Mouse (Mus musculus) embryonic facial prominence, embryonic 10.5 days (tissue): Measurements from ENCODE around the gene Snrnp35. TPM values are rescaled to one million over a fixed set of nuclear protein-coding genes. Genes with fewer than 3 reads are reported as not detected.

Experiments
- DNase-seq: peaks from one replicate; pipeline ENCODE4 v3.0.0-alpha.2; 2017; ENCODE audit warnings: low spot score
- H3K27ac ChIP-seq: fragments of 300-500 bp; sonication (generic); replicated peaks from 2 replicates; pipeline ENCODE4 v1.5.1; 2016; ENCODE audit warnings: mild to moderate bottlenecking
- H3K27me3 ChIP-seq: fragments of 300-500 bp; sonication (generic); replicated peaks from 2 replicates; pipeline ENCODE4 v1.6.1; 2016; ENCODE audit warnings: low read depth, mild to moderate bottlenecking; ENCODE audit not compliant: poor library complexity, severe bottlenecking
- H3K36me3 ChIP-seq: fragments of 300-500 bp; sonication (generic); replicated peaks from 2 replicates; pipeline ENCODE4 v1.6.1; 2016; ENCODE audit warnings: mild to moderate bottlenecking, moderate library complexity
- H3K4me1 ChIP-seq: fragments of 300-500 bp; sonication (generic); 2 replicates; pipeline ENCODE4 v1.6.1; 2016
- H3K4me3 ChIP-seq: fragments of 300-500 bp; sonication (generic); 2 replicates; pipeline ENCODE4 v1.5.1; 2016; ENCODE audit warnings: mild to moderate bottlenecking, moderate library complexity
- H3K9me3 ChIP-seq: fragments of 300-500 bp; sonication (generic); 2 replicates; pipeline ENCODE4 v1.6.1; 2016; ENCODE audit warnings: mild to moderate bottlenecking
- WGBS: fragments of 180-500 bp; shearing (Covaris S2); methylation state at CpG from one replicate; pipeline ENCODE4 v1.1.7; 2016; 5-methylcytosine and 5-hydroxymethylcytosine counted together
- polyA plus RNA-seq: library from polyadenylated mRNA; unstranded; fragments of >200 nt; fragmentation: Nextera tagmentation; extraction: Ambion mirVana; gene quantifications from 2 replicates; pipeline ENCODE4 v1.2.1, GENCODE M21; 2016

Gene Snrnp35
- polyA plus RNA-seq, 1 experiment from 2014 or later, result 28.8 TPM

DNA sequence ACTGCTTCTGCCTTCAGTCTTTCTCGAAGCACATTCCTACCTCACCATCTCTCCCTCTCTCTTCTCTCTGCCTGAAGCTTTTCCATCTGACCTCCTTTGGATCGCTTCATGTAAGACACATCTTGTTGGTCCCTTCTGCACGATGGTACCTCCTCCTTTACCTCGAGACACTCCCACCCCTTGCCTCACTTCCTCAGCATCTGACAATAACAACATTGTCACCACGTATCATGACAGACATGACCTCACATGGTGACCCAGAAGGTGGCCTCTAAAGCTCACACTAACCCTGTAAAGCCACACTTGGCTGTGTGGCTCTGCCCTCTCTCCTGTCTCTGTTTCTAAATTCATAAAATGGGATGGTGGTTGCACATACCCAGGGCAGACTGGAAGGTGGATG lies 32.9 kb downstream of the Snrnp35 start:
- no peak for DNase-seq
- no peak overlapping the region for H3K4me3 ChIP-seq
- H3K9me3 ChIP-seq, result no peaks in the 10 kb centered on the region
- 74% methylated on average over 5 of the region's 5 CpGs for WGBS
- peaks cover 96% of the 10 kb centered on the region for H3K36me3 ChIP-seq
- no peak overlapping the region for H3K27ac ChIP-seq
- peaks cover 3% of the 10 kb centered on the region; the same call in 1 of the 2 replicates for H3K4me1 ChIP-seq
- H3K27me3 ChIP-seq, result no peaks in the 10 kb centered on the region

DNA sequence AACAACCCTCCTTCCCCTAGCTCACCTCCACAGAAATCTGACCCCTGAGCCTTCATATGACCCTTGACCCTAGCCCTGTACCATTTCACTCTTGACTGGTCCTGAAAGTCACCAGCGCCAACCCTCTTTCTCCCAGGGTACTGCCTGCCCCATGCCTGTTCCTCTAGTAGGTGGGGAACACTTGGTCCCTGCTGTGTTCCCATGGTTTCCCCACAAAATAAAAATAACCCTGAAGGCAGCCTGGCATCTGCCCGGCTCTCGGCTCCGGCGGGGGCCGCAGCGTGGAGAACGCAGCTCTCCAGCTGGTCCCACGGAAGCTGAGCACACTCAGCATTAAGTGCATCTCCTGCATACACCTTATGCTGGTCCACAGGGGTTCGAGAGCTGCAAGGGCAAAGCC lies 35.7 kb downstream of the Snrnp35 start:
- DNase-seq, result no peak
- H3K36me3 ChIP-seq, result peaks cover 91% of the 10 kb centered on the region
- H3K4me3 ChIP-seq, result no peak overlapping the region
- 0 out of 2 replicates have a peak, but pooled peaks cover 3% of the 10 kb centered on the region for H3K9me3 ChIP-seq
- H3K27ac ChIP-seq, result no peak overlapping the region
- H3K4me1 ChIP-seq, result peaks cover 3% of the 10 kb centered on the region; the same call in 1 of the 2 replicates
- 86% methylated on average over 10 of the region's 10 CpGs for WGBS
- H3K27me3 ChIP-seq, result no peaks in the 10 kb centered on the region

DNA sequence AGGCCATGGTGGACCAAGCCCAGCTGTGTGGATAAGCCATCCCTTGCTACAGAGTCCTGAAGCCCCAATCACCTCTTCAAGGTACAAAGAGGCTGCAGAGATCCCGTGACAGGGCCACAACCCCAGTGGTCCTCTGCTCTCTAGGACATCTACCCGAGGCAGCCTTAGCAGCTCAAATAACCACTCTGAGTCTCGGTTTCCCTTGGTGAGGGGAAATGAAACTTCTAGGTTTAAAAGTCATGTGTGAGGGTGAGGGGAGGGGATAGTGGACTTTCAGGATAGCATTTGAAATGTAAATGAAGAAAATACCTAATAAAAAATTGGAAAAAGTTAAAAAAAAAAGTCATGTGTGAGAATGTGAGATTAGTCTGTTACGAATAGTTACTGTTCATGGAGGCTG lies 38.7 kb downstream of the Snrnp35 start:
- no peaks in the 10 kb centered on the region for H3K27me3 ChIP-seq
- peaks cover 91% of the 10 kb centered on the region for H3K36me3 ChIP-seq
- peaks cover 3% of the 10 kb centered on the region; the same call in 1 of the 2 replicates for H3K4me1 ChIP-seq
- no peak overlapping the region for H3K4me3 ChIP-seq
- 0 out of 2 replicates have a peak, but pooled peaks cover 4% of the 10 kb centered on the region for H3K9me3 ChIP-seq
- 91% methylated on average over 4 of the region's 4 CpGs for WGBS
- DNase-seq, result no peak
- H3K27ac ChIP-seq, result no peak overlapping the region

DNA sequence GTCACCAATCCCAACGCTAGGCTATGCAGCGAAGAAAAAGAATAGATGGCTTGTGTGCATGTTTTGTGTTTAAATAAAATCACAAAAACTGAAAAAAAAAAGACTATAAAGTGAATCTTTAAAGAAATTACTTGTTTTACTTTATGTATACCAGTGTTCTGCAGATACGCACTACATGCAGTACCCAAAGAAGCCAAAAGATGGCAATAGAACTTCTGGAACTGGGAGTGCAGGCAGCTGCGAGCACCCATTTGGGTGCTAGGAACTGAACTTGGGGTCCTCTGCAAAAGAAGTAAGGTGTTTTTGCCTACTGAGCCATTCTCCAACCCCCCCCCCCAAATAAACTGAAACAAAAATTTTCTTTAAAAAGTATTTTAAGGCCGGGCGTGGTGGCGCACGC lies 40.1 kb downstream of the Snrnp35 start:
- DNase-seq, result no peak
- Histone ChIP-seq H3K9me3 (0 out of 2 replicates have a peak, but pooled peaks cover 4% of the 10 kb centered on the region), H3K4me1 (peaks cover 4% of the 10 kb centered on the region), H3K27me3 (no peaks in the 10 kb centered on the region), H3K36me3 (peaks cover 81% of the 10 kb centered on the region), H3K4me3 (no peak overlapping the region), H3K27ac (no peak overlapping the region)
- WGBS, result 96% methylated on average over 8 of the region's 8 CpGs

DNA sequence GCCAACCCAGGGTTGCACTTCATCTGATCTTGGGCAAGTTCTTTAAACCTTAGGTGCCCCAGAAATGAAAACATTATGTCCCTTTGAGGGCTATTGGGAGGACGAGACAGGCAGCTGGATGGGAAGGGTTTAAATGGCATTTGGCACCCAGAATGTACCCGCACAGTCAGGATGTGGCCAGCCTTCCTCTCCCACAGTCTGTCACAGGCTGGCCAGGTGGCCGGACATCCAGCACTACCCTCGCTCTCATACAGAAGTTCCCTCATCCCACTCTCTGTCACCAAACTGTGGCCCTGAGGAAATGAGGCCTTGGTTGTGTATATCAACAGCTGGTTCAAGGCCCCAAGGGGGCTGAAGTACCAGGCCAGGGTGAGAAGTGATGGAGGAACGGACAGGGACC lies 42.0 kb downstream of the Snrnp35 start:
- 0 out of 2 replicates have a peak, but pooled peaks cover 4% of the 10 kb centered on the region for H3K9me3 ChIP-seq
- no peak for DNase-seq
- 91% methylated on average over 5 of the region's 5 CpGs for WGBS
- H3K4me3 ChIP-seq, result no peak overlapping the region
- H3K27ac ChIP-seq, result no peak overlapping the region
- H3K36me3 ChIP-seq, result peaks cover 63% of the 10 kb centered on the region
- H3K27me3 ChIP-seq, result no peaks in the 10 kb centered on the region
- H3K4me1 ChIP-seq, result peaks cover 20% of the 10 kb centered on the region

DNA sequence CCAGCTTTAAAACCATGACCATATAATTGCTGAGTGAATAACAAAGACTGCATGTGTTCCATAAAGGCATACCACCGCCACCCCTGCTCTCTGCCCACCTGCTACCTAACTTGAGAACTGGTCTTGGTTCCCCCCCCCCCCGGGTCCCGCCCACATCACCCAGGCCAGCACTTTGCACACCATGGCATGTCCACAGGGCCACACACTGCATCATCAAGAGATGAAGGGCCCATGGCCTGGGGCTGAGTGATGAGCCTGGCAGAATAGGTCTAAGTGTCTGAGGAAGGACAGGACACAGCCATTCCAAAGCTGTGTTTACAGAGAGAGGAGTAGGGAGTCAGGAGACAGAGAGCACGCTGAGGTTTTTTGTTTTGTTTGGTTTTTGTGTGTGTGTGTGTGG lies 45.4 kb downstream of the Snrnp35 start:
- no peak for DNase-seq
- Histone ChIP-seq H3K27ac (peak overlapping the region; percentile 58), H3K9me3 (0 out of 2 replicates have a peak, but pooled peaks cover 4% of the 10 kb centered on the region), H3K4me3 (peak overlapping the region; percentile 90), H3K27me3 (no peaks in the 10 kb centered on the region), H3K4me1 (peaks cover 48% of the 10 kb centered on the region), H3K36me3 (peaks cover 34% of the 10 kb centered on the region)
- 69% methylated on average over 4 of the region's 4 CpGs for WGBS

DNA sequence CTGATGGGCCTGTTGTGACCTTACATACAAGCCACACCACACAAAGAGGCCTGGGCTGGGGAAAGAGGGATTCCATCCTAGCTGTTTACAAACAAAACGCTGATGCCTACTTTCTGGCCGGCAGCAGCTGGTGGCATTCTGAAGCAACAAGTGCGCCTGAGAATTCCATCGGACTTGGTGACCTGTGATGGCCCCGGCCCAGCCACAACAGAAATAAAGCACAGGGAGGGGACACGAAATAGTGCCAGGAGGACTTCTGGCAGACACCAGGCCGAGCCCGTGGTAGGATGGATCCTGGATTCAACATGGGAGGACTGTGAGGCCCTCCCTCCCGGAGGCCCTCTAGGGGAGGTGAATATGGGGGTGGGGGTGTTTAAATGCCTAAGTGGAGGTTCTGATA lies 45.9 kb downstream of the Snrnp35 start:
- 48% methylated on average over 9 of the region's 9 CpGs for WGBS
- H3K36me3 ChIP-seq, result peaks cover 30% of the 10 kb centered on the region
- H3K27me3 ChIP-seq, result no peaks in the 10 kb centered on the region
- peak overlapping the region; percentile 58 for H3K27ac ChIP-seq
- H3K4me1 ChIP-seq, result peaks cover 51% of the 10 kb centered on the region
- no peaks in the 10 kb centered on the region for H3K9me3 ChIP-seq
- DNase-seq, result no peak
- peak overlapping the region; percentile 90 for H3K4me3 ChIP-seq

DNA sequence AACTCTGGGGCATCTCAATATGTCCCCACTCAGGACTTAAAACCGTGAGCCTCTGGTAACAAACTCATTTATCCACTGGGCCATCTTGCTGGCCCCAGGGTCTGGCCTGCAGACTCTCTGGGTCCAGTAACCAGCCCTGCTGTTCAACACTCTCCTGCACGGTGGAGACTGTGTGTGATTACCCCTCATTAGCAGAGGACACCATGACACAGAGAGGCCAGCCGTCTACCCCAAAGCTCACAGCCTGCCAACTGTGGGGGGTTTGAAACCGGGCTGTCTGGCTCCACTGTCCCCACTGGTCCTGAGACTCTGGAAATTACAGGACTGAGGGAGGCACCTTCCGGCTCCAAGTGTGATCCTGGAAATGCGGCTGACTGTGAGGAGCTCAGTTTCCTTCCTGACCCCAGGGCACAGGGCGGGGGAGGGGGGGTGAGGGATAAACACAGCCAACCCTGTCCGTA lies 46.3 kb downstream of the Snrnp35 start:
- Histone ChIP-seq H3K27me3 (no peaks in the 10 kb centered on the region), H3K9me3 (no peaks in the 10 kb centered on the region), H3K4me1 (peaks cover 51% of the 10 kb centered on the region), H3K4me3 (peak overlapping the region; percentile 90), H3K27ac (peak overlapping the region; percentile 58), H3K36me3 (peaks cover 26% of the 10 kb centered on the region)
- WGBS, result 24% methylated on average over 8 of the region's 8 CpGs
- peak; percentile 34 for DNase-seq

DNA sequence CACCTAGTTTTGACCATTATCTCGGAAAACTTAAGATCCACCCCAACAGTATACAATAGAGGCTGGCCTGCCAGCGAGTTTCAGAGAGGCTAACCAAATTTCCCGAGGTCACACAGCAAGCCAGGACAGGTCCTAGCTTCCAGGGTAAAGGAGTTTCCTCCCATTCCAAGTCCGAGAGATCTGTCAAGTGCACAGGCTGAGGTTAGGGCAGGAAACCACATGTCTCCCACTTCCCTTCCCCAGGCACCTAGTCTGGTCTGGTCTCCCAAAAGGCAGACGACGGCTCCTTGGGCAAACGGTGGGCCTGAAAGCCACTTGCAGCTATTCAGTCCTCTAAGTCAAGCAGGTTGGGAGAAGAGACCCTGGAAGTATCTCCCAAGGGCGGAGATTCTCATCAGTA lies 46.8 kb downstream of the Snrnp35 start:
- no peaks in the 10 kb centered on the region for H3K9me3 ChIP-seq
- H3K27me3 ChIP-seq, result no peaks in the 10 kb centered on the region
- peaks cover 51% of the 10 kb centered on the region for H3K4me1 ChIP-seq
- H3K27ac ChIP-seq, result 0 out of 2 replicates have a peak overlapping the region, but pooled peaks have one; percentile 1
- peaks cover 21% of the 10 kb centered on the region for H3K36me3 ChIP-seq
- 54% methylated on average over 8 of the region's 8 CpGs for WGBS
- peak overlapping the region; percentile 90 for H3K4me3 ChIP-seq
- DNase-seq, result no peak

DNA sequence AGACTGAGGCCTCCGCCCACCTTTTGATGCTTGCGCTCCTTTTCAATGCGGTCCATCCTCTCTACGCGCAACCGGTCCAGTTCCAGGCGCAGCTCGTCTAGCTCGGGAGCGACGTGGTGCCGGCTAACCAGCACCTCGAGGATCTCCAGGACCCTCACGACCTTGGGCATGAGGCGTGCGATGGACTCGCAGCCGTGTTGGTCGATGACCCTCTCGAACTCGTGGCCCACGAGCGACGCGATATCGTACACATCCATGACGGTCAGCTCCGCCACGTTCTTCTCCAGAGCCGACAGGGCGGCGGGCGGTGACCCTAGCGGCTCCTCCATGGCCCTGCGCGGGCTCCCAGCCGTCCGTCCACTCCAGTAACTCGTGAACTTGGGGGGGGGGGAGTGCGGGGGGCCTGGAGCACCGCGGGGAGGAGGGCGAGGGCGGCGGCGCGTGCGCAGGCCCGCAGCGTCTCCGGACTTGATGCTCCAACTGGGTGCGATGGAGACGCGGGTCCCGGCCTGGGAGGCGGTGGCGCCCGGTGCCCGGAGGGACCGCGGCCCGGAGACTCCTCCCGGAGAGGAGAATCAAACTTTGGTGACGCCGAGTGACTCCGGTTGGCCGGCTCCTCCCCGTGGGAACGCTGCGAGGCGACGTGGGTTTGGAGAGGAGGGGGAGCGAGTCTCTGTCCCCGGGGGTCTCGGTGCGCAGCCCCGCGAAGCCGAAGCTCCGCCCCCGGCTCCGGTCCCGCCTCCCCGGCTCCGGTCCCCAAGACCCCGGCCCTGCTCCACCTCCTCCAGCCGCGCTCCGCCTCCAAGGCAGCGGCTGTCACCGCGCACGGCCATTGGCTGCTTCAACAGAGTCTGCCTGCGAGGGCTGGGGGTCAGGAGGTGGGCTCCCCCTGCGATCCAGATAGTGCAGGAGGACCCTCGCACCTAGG lies 48.0 kb downstream of the Snrnp35 start, which contains the start of gene Rilpl1:
TSS of gene Rilpl1 (minus strand) at position 737 of the 928 bp plus-strand sequence.
- Histone ChIP-seq H3K4me3 (peak within 1 kb of the TSS; percentile 90), H3K4me1 (peaks cover 51% of the 10 kb centered on the region), H3K36me3 (peaks cover 11% of the 10 kb centered on the region), H3K27me3 (no peaks in the 10 kb centered on the region), H3K27ac (peak within 1 kb of the TSS; percentile 94), H3K9me3 (no peaks in the 10 kb centered on the region)
- peak; percentile 95 for DNase-seq
- under 1% methylated on average over 96 of the region's 96 CpGs for WGBS

DNA sequence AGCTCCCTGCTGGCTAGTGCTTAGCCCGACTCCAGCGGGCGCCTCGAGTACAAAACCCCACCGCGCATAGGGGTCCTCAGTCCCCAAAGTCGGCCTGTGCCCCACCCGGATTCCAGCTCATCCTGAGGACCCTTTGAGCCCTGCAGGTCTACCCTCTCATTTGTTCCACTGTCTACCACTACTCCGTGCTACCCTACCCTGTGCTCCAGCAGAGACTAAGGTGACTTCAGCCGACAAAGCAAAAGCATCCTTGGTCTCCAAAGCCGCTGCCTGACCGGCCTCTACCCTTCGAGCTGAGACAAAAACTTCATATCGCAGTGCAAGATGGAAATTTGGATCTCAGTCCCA lies 48.6 kb downstream of the Snrnp35 start:
- H3K27ac ChIP-seq, result peak overlapping the region; percentile 94
- WGBS, result 13% methylated on average over 14 of the region's 14 CpGs
- DNase-seq, result no peak
- peak overlapping the region; percentile 90 for H3K4me3 ChIP-seq
- peaks cover 52% of the 10 kb centered on the region for H3K4me1 ChIP-seq
- peaks cover 5% of the 10 kb centered on the region; the same call in 1 of the 2 replicates for H3K36me3 ChIP-seq
- H3K9me3 ChIP-seq, result no peaks in the 10 kb centered on the region
- no peaks in the 10 kb centered on the region for H3K27me3 ChIP-seq

DNA sequence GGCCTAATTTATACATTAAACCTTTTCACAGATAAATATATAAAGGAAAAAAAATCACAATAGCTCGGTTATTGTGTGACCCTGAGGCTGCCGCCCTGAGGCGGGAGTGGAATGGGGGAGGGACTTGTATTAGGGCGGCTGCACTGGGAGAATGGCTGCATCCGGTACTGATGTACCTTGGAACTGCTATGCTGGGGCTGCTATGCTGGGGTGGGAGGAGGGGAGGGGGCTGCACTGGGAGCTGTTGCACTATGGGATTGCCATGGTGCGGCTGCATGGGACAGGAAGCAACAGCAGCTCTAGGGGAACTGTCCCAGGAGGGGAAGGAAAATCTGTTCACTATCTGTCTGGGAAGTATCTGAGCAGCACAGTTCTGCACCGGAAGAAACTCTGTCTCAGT lies 49.5 kb downstream of the Snrnp35 start:
- Histone ChIP-seq H3K36me3 (no peaks in the 10 kb centered on the region; the same call in 1 of the 2 replicates), H3K9me3 (no peaks in the 10 kb centered on the region), H3K27me3 (no peaks in the 10 kb centered on the region), H3K4me1 (peaks cover 58% of the 10 kb centered on the region), H3K4me3 (peak overlapping the region; percentile 90; the same call in 1 of the 2 replicates), H3K27ac (peak overlapping the region; percentile 94)
- 34% methylated on average over 7 of the region's 7 CpGs for WGBS
- DNase-seq, result peak; percentile 63

DNA sequence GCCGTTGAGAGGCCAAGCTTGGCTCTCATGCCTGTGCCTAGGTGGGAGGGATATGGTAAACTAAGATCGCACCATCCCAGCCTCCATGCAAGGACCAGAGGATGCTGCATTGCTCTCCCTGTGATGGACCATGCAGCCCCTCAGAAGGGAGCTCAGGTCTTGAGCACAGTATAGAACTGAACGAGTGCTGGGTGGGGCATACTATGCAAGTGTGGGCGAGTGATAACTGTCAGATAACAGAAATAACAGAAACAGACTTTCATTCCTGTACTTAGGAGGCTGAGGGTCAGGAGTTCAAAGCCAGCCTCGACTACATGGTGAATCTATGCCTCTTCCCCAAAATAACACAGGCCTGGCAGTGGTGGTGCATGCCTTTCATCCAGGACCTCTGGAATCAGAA lies 52.1 kb downstream of the Snrnp35 start:
- no peaks in the 10 kb centered on the region for H3K27me3 ChIP-seq
- no peak for DNase-seq
- 73% methylated on average over 5 of the region's 5 CpGs for WGBS
- no peak overlapping the region for H3K4me3 ChIP-seq
- H3K9me3 ChIP-seq, result no peaks in the 10 kb centered on the region
- H3K27ac ChIP-seq, result no peak overlapping the region
- peaks cover 38% of the 10 kb centered on the region for H3K4me1 ChIP-seq
- H3K36me3 ChIP-seq, result no peaks in the 10 kb centered on the region
